Comparison of ENCODE assay signal across 8 mouse cellular contexts in the genomic region with DNA sequence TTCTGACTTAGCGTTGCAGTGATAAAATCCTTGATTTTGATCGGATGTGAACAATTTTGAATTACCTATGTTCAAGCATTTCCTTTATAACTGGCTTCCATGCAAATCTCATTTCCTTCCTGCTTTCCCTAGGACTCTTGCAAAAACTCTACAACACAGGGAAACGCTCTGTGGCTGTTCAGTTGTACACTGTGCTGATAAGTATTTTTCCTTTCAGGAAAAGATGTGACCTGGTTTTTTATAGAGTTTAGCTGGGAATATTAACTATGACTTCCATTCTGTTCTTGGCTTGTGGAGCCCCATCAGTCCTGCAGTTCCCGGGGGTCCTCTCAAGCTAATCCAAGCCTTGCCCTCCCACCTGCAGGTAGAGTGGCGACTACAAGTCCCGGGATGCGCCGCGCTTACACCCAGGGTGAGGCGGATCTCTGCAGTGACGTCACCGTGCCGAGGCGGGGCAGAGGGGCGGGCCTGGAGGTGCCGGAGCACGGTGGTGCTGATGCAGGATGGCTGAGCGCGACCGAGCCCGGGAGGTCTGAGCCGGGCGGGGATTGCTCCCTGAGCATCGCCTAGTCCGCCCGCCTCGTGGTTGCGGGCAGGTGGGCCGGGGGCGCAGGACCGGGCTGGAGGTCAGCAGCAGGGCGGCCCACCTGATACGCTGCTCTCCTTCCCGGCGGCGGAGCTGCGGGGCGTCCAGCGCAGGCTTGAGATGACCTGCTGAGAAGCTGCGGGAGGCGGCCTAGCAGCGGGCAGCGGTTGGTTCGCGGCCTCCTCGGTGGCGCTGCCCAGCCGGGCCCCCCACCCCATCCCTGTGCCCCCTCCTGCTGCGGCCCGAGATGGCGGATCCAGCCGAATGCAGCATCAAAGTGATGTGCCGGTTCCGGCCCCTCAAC. TPM values are rescaled to one million over a fixed set of nuclear protein-coding genes. Genes with fewer than 3 reads are reported as not detected.
A peak's percentile ranks its signal among the peaks of the same experiment; 100 is the strongest.
DNase-seq lines count a peak whose midpoint lies in the region; ATAC-seq and TF ChIP-seq lines count a peak whose summit lies in the region.

Gene Kif5c, plus strand, starts transcription at position 470 of the 890 bp plus-strand sequence.

- 5% methylated on average over 51 of the region's 54 CpGs for WGBS in embryonic facial prominence, embryonic 15.5 days
- 5% methylated on average over 50 of the region's 54 CpGs for WGBS in limb, embryonic 11.5 days
- 6% methylated on average over 42 of the region's 54 CpGs for WGBS in midbrain, embryonic 13.5 days
- WGBS in small intestine, adult 2 months, result 4% methylated on average over 54 of the region's 54 CpGs

- TF ChIP-seq POLR2A in bone marrow macrophage, adult 2 months (IDR thresholded peaks at IDR 0.05; ENCODE audit: borderline replicate concordance, low read depth, low read length), result no peak
- no peak for TF ChIP-seq POLR2A in small intestine, adult 2 months (IDR thresholded peaks at IDR 0.05; ENCODE audit: low read depth, low read length)

- ATAC-seq in embryonic facial prominence, embryonic 15.5 days (ENCODE audit: insufficient number of reproducible peaks, low FRiP score, low TSS enrichment, low read depth), result peak; percentile 93
- peak; percentile 97 for ATAC-seq in limb, embryonic 11.5 days (ENCODE audit: insufficient number of reproducible peaks, low FRiP score, low TSS enrichment, low read depth)
- peak; percentile 98 for ATAC-seq in midbrain, embryonic 13.5 days

- peak within 1 kb of the TSS; percentile 94 for H3K4me2 ChIP-seq in embryonic facial prominence, embryonic 15.5 days (replicated peaks)
- H3K4me2 ChIP-seq in limb, embryonic 11.5 days (ENCODE audit: low read depth, severe bottlenecking), result peak within 1 kb of the TSS; percentile 87
- H3K4me2 ChIP-seq in midbrain, embryonic 13.5 days (replicated peaks), result peak within 1 kb of the TSS; percentile 72

- no peaks in the 10 kb centered on the region for H3K9me3 ChIP-seq in embryonic facial prominence, embryonic 15.5 days (replicated peaks)
- no peaks in the 10 kb centered on the region for H3K9me3 ChIP-seq in limb, embryonic 11.5 days (ENCODE audit: control insufficient read depth, low read length)
- no peaks in the 10 kb centered on the region for H3K9me3 ChIP-seq in midbrain, embryonic 13.5 days

- peaks cover 3% of the 10 kb centered on the region for H3K4me1 ChIP-seq in bone marrow macrophage, adult 2 months (ENCODE audit: control insufficient read depth, insufficient read depth, low read length)
- peaks cover 22% of the 10 kb centered on the region; the same call in 1 of the 2 replicates for H3K4me1 ChIP-seq in embryonic facial prominence, embryonic 15.5 days
- H3K4me1 ChIP-seq in limb, embryonic 11.5 days (ENCODE audit: control insufficient read depth, insufficient read depth, low read length), result peaks cover 5% of the 10 kb centered on the region; the same call in 1 of the 2 replicates
- peaks cover 26% of the 10 kb centered on the region for H3K4me1 ChIP-seq in midbrain, embryonic 13.5 days (replicated peaks)
- H3K4me1 ChIP-seq in small intestine, adult 2 months (ENCODE audit: control insufficient read depth, insufficient read depth, insufficient read length, low read length), result peaks cover 5% of the 10 kb centered on the region; the same call in 1 of the 2 replicates

- H3K36me3 ChIP-seq in embryonic facial prominence, embryonic 15.5 days, result no peaks in the 10 kb centered on the region
- no peaks in the 10 kb centered on the region; the same call in 1 of the 2 replicates for H3K36me3 ChIP-seq in limb, embryonic 11.5 days (ENCODE audit: control insufficient read depth, insufficient read depth, low read length)
- H3K36me3 ChIP-seq in midbrain, embryonic 13.5 days, result peaks cover 15% of the 10 kb centered on the region
- H3K36me3 ChIP-seq in small intestine, adult 2 months (ENCODE audit: control insufficient read depth, insufficient read depth, low read length), result no peaks in the 10 kb centered on the region

- H3K4me3 ChIP-seq in bone marrow macrophage, adult 2 months (ENCODE audit: insufficient read depth, low read length), result peak within 1 kb of the TSS; percentile 42
- peak within 1 kb of the TSS; percentile 74 for H3K4me3 ChIP-seq in embryonic facial prominence, embryonic 15.5 days (replicated peaks)
- H3K4me3 ChIP-seq in limb, embryonic 11.5 days (ENCODE audit: low read depth, low read length), result peak within 1 kb of the TSS; percentile 89
- peak within 1 kb of the TSS; percentile 96 for H3K4me3 ChIP-seq in midbrain, embryonic 13.5 days (replicated peaks)
- peak within 1 kb of the TSS; percentile 71 for H3K4me3 ChIP-seq in small intestine, adult 2 months (ENCODE audit: low read depth, low read length)

- TF ChIP-seq CTCF in bone marrow macrophage, adult 2 months (IDR thresholded peaks at IDR 0.05; ENCODE audit: low read depth, low read length), result no peak
- TF ChIP-seq CTCF in small intestine, adult 2 months (IDR thresholded peaks at IDR 0.05; ENCODE audit: extremely low read depth, insufficient read length, insufficient replicate concordance, low read depth, low read length), result no peak

- no peak within 1 kb of the TSS for H3K27ac ChIP-seq in bone marrow macrophage, adult 2 months (ENCODE audit: insufficient read depth, low read depth, low read length)
- no peak within 1 kb of the TSS for H3K27ac ChIP-seq in embryonic facial prominence, embryonic 15.5 days (replicated peaks)
- H3K27ac ChIP-seq in limb, embryonic 11.5 days (replicated peaks; ENCODE audit: low read depth, low read length), result no peak within 1 kb of the TSS
- H3K27ac ChIP-seq in midbrain, embryonic 13.5 days, result peak within 1 kb of the TSS; percentile 96
- H3K27ac ChIP-seq in small intestine, adult 2 months (ENCODE audit: insufficient read depth, low read depth, low read length), result no peak within 1 kb of the TSS

- 0 out of 2 replicates have a peak, but pooled peaks cover 12% of the 10 kb centered on the region for H3K27me3 ChIP-seq in embryonic facial prominence, embryonic 15.5 days
- H3K27me3 ChIP-seq in limb, embryonic 11.5 days (ENCODE audit: control insufficient read depth, insufficient read depth, low read length), result no peaks in the 10 kb centered on the region
- H3K27me3 ChIP-seq in midbrain, embryonic 13.5 days, result no peaks in the 10 kb centered on the region
- peaks cover 16% of the 10 kb centered on the region for H3K27me3 ChIP-seq in small intestine, adult 2 months (ENCODE audit: control insufficient read depth, insufficient read depth, low read length)

- DNase-seq in heart, adult 9 months (ENCODE audit: low spot score in 2 of 2), result peak; percentile 63 to 67
- DNase-seq in kidney, adult 8-10 months, result peak; percentile 81 to 86
- DNase-seq in limb, embryonic 11.5 days (ENCODE audit: low spot score), result peak; percentile 97
- no peak for DNase-seq in adipocyte (ENCODE audit: low spot score)

- H3K9ac ChIP-seq in embryonic facial prominence, embryonic 15.5 days, result peak within 1 kb of the TSS; percentile 28; the same call in 1 of the 2 replicates
- peak within 1 kb of the TSS; percentile 76 for H3K9ac ChIP-seq in limb, embryonic 11.5 days (ENCODE audit: low read length)
- H3K9ac ChIP-seq in midbrain, embryonic 13.5 days (replicated peaks), result peak within 1 kb of the TSS; percentile 98

RNA-seq across cellular contexts. Expression of gene Kif5c, which starts in this region (rescaled TPM):
- 4.1 and 7.3 TPM in 2 replicates for polyA plus RNA-seq in bone marrow macrophage, adult 2 months (2012; ENCODE audit: insufficient read depth, insufficient read length, missing spikeins)
- 6.2 and 6.5 TPM in 2 replicates for polyA plus RNA-seq in embryonic facial prominence, embryonic 15.5 days (2015; fragmentation: Nextera tagmentation; extraction: Ambion mirVana)
- 15.2 TPM in 2 replicates for polyA plus RNA-seq in limb, embryonic 11.5 days (2014; fragmentation: Nextera tagmentation; extraction: Ambion mirVana)
- 180 and 183 TPM in 2 replicates for polyA plus RNA-seq in midbrain, embryonic 13.5 days (2015; fragmentation: Nextera tagmentation; extraction: Ambion mirVana)
- polyA plus RNA-seq in small intestine, adult 2 months (2012; rRNA removed), result 0.25 and 0.65 TPM in 2 replicates

Comparison
In these comparisons a context has a peak if more than half of its experiments do, and no peak if none do; other contexts are left out.
1. RNA of gene Kif5c (polyA plus RNA-seq): 180 to 183 TPM in midbrain, embryonic 13.5 days; 15.2 TPM in limb, embryonic 11.5 days, 4.1 to 7.3 TPM in bone marrow macrophage, adult 2 months, 6.2 to 6.5 TPM in embryonic facial prominence, embryonic 15.5 days and 0.25 to 0.65 TPM in small intestine, adult 2 months; every median in the first group is over 10 times any median in the second.
2. H3K4me3 ChIP-seq: peak in every context shown above with its lines; median percentile 96 in midbrain, embryonic 13.5 days; 89 in limb, embryonic 11.5 days; 74 in embryonic facial prominence, embryonic 15.5 days; 71 in small intestine, adult 2 months; 42 in bone marrow macrophage, adult 2 months.
3. H3K9ac ChIP-seq: peak in every context shown above with its lines; median percentile 98 in midbrain, embryonic 13.5 days; 76 in limb, embryonic 11.5 days; 28 in embryonic facial prominence, embryonic 15.5 days.
4. Peak in every context shown above with its lines, with median percentiles within 50 percentile points of each other: ATAC-seq and H3K4me2 ChIP-seq.